Mouse (Mus musculus) left cerebral cortex, postnatal 25 days (tissue): ENCODE measurements around the gene Tmem169. TPM values are rescaled to one million over a fixed set of nuclear protein-coding genes. Genes with fewer than 3 reads are reported as not detected.

Experiments
- DNase-seq, 2 experiments: peaks; one replicate each; pipeline ENCODE4 v3.0.0; 2022; ENCODE audit warnings: low spot score in 2 of 2, mixed read lengths in 1 of 2
- intact Hi-C: fragments of 180-260 bp; cut with DNase I; formaldehyde crosslinking; loops from one replicate; pipeline ENCODE4 v1.15.1; 2025
- total RNA-seq, 2 experiments: library from RNA; stranded (reverse); gene quantifications; 2 replicates each; pipeline ENCODE4 v1.2.3; 2021

The Tmem169 gene
- total RNA-seq, 2 experiments from 2014 or later: 21.4 to 25.3 TPM

DNA sequence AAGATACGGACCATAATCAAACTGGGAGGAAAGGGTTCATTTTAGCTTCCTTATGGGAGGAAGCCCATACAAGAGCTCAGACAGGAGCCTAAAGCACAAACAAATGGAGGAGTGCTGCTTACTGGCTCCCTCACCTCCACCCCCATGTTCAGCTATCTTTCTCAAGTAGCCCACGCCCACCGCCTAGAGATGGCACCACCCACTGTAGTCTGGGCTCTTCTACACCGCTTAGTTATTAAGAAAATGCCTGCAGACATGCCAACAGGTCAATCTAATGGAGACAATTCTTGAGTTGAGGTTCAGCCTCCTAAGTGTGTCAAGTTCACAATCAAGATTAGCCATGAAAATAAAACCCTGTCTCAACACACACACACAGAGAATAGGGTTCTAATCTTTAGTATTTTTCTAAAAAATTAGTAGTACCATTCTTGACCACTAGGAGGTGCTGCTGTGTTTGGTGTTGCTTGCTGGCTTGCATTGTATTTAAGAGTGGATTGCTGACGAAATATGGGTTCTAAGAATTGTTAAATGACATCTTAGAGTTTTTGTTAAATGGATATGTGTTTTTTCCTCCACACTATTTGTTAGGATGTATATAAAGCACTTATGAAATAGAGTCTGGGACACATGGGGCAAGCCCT, 29.4 kb downstream of the Tmem169 start:
- DNase-seq: peak in 1 of 2 experiments; percentile 46
- intact Hi-C loops: no loop called here

DNA sequence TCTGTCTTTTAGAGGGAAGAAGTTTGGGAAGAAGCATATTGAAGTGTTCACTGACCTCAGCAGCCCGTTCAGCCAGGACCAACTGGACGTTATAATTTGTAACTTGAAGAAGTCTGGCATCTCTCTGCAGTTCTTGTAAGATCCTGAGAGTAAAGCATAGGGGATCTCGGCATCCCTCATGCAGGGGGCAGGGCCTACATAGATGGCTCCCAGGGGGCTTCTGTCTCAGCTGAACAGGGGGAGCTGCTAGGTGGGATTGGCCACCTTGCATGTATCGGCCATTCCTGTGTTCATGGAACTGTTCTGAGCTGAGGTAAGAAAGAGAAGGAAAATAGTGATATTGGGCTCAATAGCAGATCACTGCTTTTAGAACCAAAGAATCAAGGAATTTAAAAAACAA, 31.3 kb downstream of the Tmem169 start:
- no peak for DNase-seq
- intact Hi-C loops: no loop called here

DNA sequence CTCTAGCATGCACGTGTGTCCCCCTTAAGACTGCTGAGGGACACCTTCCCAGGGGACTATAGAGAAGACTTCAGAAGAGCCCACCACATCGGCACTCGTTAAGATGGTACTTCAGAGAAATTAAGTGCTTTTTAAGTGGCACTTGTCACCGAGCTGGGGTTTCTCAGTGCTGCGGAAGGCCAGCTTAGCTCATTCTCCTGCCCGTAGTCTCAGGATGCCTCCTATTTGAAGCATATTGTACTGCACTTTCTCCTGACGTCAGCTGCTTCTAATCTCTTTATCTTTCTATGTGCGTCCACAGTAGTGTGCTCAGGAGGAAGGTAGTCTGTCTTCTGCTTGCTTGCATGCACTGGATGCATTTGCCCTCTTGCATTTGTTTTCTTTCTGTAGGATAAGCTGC, 32.2 kb downstream of the Tmem169 start:
- intact Hi-C loops: no loop called here

DNA sequence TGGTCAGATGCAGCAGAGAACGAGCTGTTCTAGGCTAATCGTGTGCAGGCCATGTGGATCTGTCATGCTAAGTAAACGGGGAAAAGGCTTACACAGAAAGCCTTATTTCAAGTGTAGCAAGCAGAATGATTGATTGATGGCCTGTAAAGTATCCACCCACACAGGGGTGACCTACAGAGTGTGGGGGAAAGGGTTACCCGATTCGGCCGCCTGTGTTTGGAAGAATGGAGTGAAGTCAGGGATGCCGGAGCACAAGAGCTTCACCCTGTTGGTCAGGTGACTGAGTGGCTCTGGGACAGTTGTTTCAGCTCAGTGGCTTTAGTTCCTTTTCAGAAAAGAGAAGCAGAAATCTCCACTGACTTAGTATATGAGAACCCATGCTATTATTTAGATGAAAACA, 32.7 kb downstream of the Tmem169 start:
- intact Hi-C loops: no loop called here
- DNase-seq: no peak

More for the DNA sequence above, 32.2 kb downstream of the Tmem169 start:
- no peak for DNase-seq

DNA sequence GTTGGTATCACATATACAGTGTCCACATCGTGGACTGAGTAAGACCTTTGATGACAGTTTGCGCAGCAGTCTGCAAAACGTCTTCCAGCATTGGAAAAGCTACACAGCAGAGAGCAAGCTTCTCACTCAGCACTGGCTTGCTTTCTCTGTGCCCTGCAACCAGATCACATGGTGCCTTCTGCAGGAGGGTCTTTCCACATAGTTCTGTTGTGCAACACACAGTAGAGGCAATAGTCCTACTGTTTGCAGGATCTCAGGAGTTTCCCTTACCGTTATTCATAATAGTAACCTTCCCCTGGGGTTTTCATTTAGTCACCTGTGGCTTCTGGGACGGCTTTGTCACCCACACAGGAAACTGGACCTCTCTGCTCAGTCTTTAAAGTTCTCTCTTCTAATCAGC, 36.6 kb downstream of the Tmem169 start:
- no peak for DNase-seq
- intact Hi-C loops: no loop called here

DNA sequence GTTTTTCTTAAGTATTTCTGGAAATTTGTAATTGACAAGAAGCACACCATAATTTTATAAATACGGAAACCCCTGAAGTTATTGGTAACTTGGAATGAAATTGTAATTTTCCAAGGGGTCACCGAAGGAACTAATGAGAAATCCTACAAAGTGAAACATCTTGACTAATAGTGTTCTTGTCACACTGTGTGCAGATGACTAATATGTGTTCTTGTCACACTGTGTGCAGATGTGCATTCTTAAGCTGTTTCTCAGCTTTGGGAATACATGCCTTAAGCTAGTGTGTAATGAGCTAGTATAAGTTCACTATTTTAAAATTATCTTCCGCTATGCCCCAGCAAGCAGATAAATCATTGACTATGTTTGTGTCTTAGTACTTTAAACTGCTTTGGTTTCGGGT, 39.1 kb downstream of the Tmem169 start:
- intact Hi-C loops: no loop called here
- DNase-seq: no peak

DNA sequence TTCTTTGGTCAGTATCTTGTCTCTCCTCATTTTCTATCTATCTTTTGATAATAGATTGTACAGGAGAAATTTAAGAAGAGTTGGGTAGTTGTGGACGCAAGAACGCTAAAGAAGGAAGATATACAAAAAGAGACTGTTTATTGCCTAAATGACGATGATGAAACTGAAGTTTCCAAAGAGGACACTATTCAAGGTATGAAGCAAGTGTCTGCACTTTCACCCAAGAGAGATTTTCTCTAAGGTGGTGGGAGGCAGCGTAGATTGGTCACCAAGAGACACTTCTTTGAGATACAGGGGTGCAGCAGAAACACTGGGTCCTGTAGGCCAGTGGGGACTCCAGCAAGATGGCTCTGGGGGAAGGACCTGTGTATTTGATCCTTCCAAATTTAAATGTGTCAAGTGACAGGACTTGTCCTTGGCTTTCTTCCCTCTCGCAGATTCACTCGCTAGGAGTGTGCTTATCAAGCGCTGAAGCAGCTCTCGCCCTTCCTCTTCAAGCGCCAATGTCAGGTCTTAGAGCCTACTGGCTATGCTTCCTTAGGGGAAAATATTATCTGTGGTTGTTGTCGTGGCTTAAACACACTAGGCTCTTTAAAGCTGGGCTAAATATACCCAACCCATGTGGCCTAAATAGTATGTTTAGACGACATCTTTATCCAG, 42.1 kb downstream of the Tmem169 start:
- intact Hi-C loops: no loop called here
- DNase-seq: no peak

DNA sequence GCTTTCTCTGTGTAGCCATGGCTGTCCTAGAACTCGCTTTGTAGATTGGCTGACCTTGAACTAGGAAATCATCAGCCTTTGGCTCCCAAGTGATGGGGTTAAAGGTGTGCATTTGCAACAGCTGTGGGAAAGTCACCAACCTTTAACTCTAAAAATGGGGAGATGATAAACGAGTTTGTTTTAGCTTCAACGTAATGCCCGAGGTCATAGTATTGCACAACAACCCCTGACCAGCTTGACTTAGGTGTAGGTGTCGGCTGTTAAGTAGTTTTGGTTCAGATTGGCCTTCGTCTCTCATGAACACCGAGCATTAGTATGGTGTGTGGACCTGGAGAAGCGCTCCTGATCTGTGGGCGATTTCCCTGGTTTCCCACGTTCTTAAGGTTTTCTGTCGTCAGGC, 50.6 kb downstream of the Tmem169 start:
- intact Hi-C loops: no loop called here

DNA sequence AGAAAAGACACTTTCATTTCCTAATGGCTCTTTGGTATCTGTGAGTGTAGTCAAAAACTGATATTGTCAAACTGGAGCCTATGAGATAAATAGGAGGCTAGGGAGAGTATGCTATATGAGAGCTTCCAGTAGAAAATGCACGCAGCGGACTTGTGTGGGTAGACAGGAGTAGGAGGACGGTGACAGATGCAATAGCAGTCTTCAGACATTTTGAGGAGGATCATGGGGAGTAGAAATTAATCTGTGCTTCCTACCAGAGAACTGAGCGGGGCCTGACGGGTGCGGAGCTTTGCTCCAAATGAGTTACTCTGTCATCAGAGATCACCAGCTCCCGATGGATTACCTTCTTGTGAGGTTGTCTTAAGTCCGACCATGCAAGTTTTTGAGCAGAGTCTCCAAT, 52.6 kb downstream of the Tmem169 start:
- peak; percentile 20 to 76 for DNase-seq
- intact Hi-C loops: no loop called here

More for the DNA sequence above, 50.6 kb downstream of the Tmem169 start:
- no peak for DNase-seq

DNA sequence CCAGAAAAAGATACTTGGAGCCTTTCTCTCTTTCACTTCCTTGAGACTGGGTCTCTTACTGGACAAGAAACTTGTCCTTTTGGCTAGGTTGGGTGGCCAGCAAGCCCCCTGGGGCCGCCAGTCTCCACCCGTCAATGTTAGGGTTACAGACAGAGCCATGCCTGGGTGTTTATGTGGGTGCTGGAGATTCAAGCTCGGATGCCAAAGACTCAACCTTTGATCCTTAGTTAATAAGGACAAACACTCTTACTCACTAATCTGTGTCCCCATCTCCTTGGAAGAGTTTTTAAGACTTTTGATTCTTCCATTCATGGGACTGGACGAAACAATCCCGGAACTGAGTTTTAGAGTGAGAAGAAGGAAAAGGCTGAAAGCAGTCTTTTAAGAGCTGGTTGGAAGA, 54.2 kb downstream of the Tmem169 start:
- DNase-seq: no peak
- intact Hi-C loops: no loop called here

DNA sequence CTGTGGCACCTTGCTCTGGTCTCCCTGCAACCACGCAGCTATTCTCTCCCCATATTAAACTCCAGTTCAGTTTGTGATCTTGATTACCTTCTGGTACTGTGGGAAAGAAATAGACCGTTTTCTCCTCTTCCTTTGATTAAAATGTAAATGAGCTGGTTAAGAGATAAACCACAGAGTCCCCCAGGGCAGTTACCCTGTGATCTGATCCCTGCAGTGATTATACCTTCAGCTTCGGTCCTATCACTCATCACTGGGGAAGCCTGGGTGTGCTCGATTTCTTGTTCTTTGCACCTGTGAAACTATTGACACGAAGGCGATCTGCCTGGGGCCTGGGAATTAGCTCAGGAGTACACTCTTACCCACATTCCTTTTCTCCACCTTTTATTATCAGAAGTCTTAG, 63.7 kb downstream of the Tmem169 start:
- DNase-seq: no peak

More for the DNA sequence above, 63.7 kb downstream of the Tmem169 start:
- intact Hi-C loops: no loop called here

Other genes starting within 250 kb of the Tmem169 start
- 1 to 10 TPM; 3.5 to 4.6 TPM for gene Mreg, start 72.1 kb upstream of the Tmem169 start, total RNA-seq
- gene Pecr, start 55 bp upstream of the Tmem169 start, total RNA-seq: 1 to 10 TPM; 3.3 to 4.1 TPM
- gene Xrcc5, start 23.1 kb downstream of the Tmem169 start, total RNA-seq: 10 to 100 TPM; 12.7 to 15.2 TPM